Mouse (Mus musculus) E14TG2a.4 (cell line): ENCODE results near the gene Inpp5e.

Experiments used
- CTCF ChIP-seq: conservative IDR thresholded peaks from 2 replicates; pipeline ENCODE4 v1.5.1; 2014; ENCODE audit warnings: low read length
- NANOG ChIP-seq: IDR thresholded peaks from 2 replicates; pipeline ENCODE4 v1.6.1; 2014; ENCODE audit warnings: borderline replicate concordance, low read length, mixed read lengths
- POU5F1 ChIP-seq: IDR thresholded peaks from 2 replicates; pipeline ENCODE4 v1.6.1; 2014; ENCODE audit warnings: low read length, borderline replicate concordance

GRCm38 (mm10) chr2:26390954-26391353 is 18.0 kb downstream of the Inpp5e start:
- no peak for TF ChIP-seq CTCF
- no peak for TF ChIP-seq NANOG
- TF ChIP-seq POU5F1, result no peak
